Comparison of ENCODE assay signal across 8 mouse cellular contexts in the genomic region with DNA sequence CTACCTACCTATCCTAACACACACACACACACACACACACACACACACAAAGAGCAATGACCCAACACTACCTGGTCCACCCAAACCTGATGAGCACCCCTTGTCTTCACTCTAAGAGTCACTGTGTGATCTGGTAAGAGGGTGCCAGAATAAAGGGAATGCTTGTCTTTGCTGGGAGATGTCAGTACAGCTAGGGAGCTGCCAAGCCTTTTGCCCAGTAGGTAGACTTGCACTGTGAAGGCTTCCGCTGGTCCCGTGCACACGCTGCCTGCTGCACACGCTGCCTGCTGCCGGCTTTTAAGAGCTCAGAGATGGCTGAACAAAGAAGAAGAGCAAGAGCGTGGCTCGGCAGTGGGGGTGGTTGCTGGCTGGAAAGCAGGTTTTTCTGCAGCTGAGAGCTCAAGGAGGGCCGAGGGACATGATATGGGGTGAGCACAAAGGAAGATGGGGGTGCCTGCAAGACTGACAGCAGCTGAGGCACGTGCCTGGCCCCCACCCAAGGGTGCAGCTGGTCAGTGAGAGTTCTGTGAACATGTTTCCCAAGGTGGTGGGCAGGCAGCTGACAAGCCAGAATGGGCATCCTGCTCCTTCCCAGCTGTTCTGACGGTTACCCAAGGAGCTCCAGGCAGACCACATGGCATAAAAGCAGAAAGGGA. TPM values are rescaled to one million over a fixed set of nuclear protein-coding genes. Genes with fewer than 3 reads are reported as not detected.
DNase-seq lines count a peak whose midpoint lies in the region; ATAC-seq and TF ChIP-seq lines count a peak whose summit lies in the region.

No protein-coding gene starts in this region.

- no peaks in the 10 kb centered on the region for H3K36me3 ChIP-seq in E14TG2a.4 (ENCODE audit: insufficient read depth, low read length)
- no peaks in the 10 kb centered on the region for H3K36me3 ChIP-seq in embryonic facial prominence, embryonic 13.5 days
- no peaks in the 10 kb centered on the region; the same call in 1 of the 2 replicates for H3K36me3 ChIP-seq in hindbrain, embryonic 10.5 days
- 0 out of 2 replicates have a peak, but pooled peaks cover 5% of the 10 kb centered on the region for H3K36me3 ChIP-seq in limb, embryonic 10.5 days
- no peaks in the 10 kb centered on the region for H3K36me3 ChIP-seq in neural tube, embryonic 14.5 days (ENCODE audit: control insufficient read depth, insufficient read depth, low read length)

- H3K4me3 ChIP-seq in E14TG2a.4 (replicated peaks; ENCODE audit: low read length): peak overlapping the region; percentile 73
- H3K4me3 ChIP-seq in embryonic facial prominence, embryonic 13.5 days: no peak overlapping the region
- peak overlapping the region; percentile 40 for H3K4me3 ChIP-seq in hindbrain, embryonic 10.5 days
- peak overlapping the region; percentile 15; the same call in 1 of the 2 replicates for H3K4me3 ChIP-seq in limb, embryonic 10.5 days
- no peak overlapping the region for H3K4me3 ChIP-seq in neural tube, embryonic 14.5 days (ENCODE audit: low read depth, low read length)

- H3K9me3 ChIP-seq in E14TG2a.4 (ENCODE audit: low read length): no peaks in the 10 kb centered on the region
- no peaks in the 10 kb centered on the region for H3K9me3 ChIP-seq in embryonic facial prominence, embryonic 13.5 days
- no peaks in the 10 kb centered on the region for H3K9me3 ChIP-seq in hindbrain, embryonic 10.5 days
- no peaks in the 10 kb centered on the region for H3K9me3 ChIP-seq in limb, embryonic 10.5 days (replicated peaks)
- H3K9me3 ChIP-seq in neural tube, embryonic 14.5 days (ENCODE audit: control insufficient read depth, low read length): no peaks in the 10 kb centered on the region

- ATAC-seq in embryonic facial prominence, embryonic 13.5 days (ENCODE audit: insufficient number of reproducible peaks, insufficient read depth, low FRiP score, low TSS enrichment, low read depth): 0 out of 2 replicates have a peak, but pooled peaks have one; percentile 16
- peak; percentile 57 for ATAC-seq in neural tube, embryonic 14.5 days (ENCODE audit: low read depth)

- WGBS in embryonic facial prominence, embryonic 13.5 days: 9% methylated on average over 10 of the region's 10 CpGs
- 13% methylated on average over 10 of the region's 10 CpGs for WGBS in hindbrain, embryonic 10.5 days
- 32% methylated on average over 10 of the region's 10 CpGs for WGBS in limb, embryonic 10.5 days
- WGBS in neural tube, embryonic 14.5 days: 2% methylated on average over 10 of the region's 10 CpGs

- TF ChIP-seq CTCF in E14TG2a.4 (conservative IDR thresholded peaks at IDR 0.05; ENCODE audit: low read length): no peak

- peak overlapping the region; percentile 48 for H3K4me2 ChIP-seq in embryonic facial prominence, embryonic 13.5 days
- H3K4me2 ChIP-seq in neural tube, embryonic 14.5 days (ENCODE audit: low read depth, low read length): peak overlapping the region; percentile 31

- peak overlapping the region; percentile 91 for H3K27ac ChIP-seq in embryonic facial prominence, embryonic 13.5 days
- H3K27ac ChIP-seq in hindbrain, embryonic 10.5 days: peak overlapping the region; percentile 99
- peak overlapping the region; percentile 89 for H3K27ac ChIP-seq in limb, embryonic 10.5 days
- peak overlapping the region; percentile 97 for H3K27ac ChIP-seq in neural tube, embryonic 14.5 days (ENCODE audit: low read depth, low read length)

- DNase-seq in adrenal gland, postnatal 14 days: peak; percentile 28
- no peak for DNase-seq in adrenal gland, postnatal 4 days (ENCODE audit: low spot score in 2 of 2)
- DNase-seq in hindbrain, embryonic 10.5 days (ENCODE audit: low spot score): no peak
- DNase-seq in limb, embryonic 10.5 days (ENCODE audit: low spot score): no peak
- DNase-seq in urinary bladder, postnatal 10 days (ENCODE audit: low spot score): no peak

- H3K4me1 ChIP-seq in E14TG2a.4 (replicated peaks; ENCODE audit: low read depth, low read length): peaks cover 97% of the 10 kb centered on the region
- peaks cover 89% of the 10 kb centered on the region for H3K4me1 ChIP-seq in embryonic facial prominence, embryonic 13.5 days
- peaks cover 91% of the 10 kb centered on the region for H3K4me1 ChIP-seq in hindbrain, embryonic 10.5 days (replicated peaks)
- H3K4me1 ChIP-seq in limb, embryonic 10.5 days: peaks cover 84% of the 10 kb centered on the region
- H3K4me1 ChIP-seq in neural tube, embryonic 14.5 days (ENCODE audit: control insufficient read depth, insufficient read depth, low read length): peaks cover 43% of the 10 kb centered on the region

- no peaks in the 10 kb centered on the region for H3K27me3 ChIP-seq in E14TG2a.4 (ENCODE audit: insufficient read depth, low read length)
- no peaks in the 10 kb centered on the region for H3K27me3 ChIP-seq in embryonic facial prominence, embryonic 13.5 days
- H3K27me3 ChIP-seq in hindbrain, embryonic 10.5 days (ENCODE audit: insufficient read depth, poor library complexity, severe bottlenecking): no peaks in the 10 kb centered on the region
- H3K27me3 ChIP-seq in limb, embryonic 10.5 days (ENCODE audit: low read depth, poor library complexity, severe bottlenecking): no peaks in the 10 kb centered on the region
- H3K27me3 ChIP-seq in neural tube, embryonic 14.5 days (ENCODE audit: control insufficient read depth, insufficient read depth, low read length): no peaks in the 10 kb centered on the region

- peak overlapping the region; percentile 59 for H3K9ac ChIP-seq in embryonic facial prominence, embryonic 13.5 days
- H3K9ac ChIP-seq in neural tube, embryonic 14.5 days (replicated peaks; ENCODE audit: low read depth, low read length): peak overlapping the region; percentile 29

RNA-seq across cellular contexts. Expression of gene Tspan14, which starts 10.9 kb away (rescaled TPM):
- 43.8 and 47.6 TPM in 2 replicates for total RNA-seq in adrenal gland, postnatal 14 days (2021)
- 10 to 100 TPM; 54.0 to 57.9 TPM for total RNA-seq in adrenal gland, postnatal 4 days (2021)
- polyA plus RNA-seq in embryonic facial prominence, embryonic 13.5 days (2015; fragmentation: Nextera tagmentation; extraction: Ambion mirVana): 87.6 and 91.1 TPM in 2 replicates
- 95.5 and 95.7 TPM in 2 replicates for polyA plus RNA-seq in hindbrain, embryonic 10.5 days (2016; fragmentation: Nextera tagmentation; extraction: Ambion mirVana)
- 75.3 and 77.6 TPM in 2 replicates for polyA plus RNA-seq in limb, embryonic 10.5 days (2016; fragmentation: Nextera tagmentation; extraction: Ambion mirVana)
- polyA plus RNA-seq in neural tube, embryonic 14.5 days (2014; fragmentation: Nextera tagmentation; extraction: Ambion mirVana): 45.2 and 66.3 TPM in 2 replicates

RNA-seq across cellular contexts. Expression of gene Fam213a, which starts 57.9 kb away (rescaled TPM):
- 179 and 192 TPM in 2 replicates for total RNA-seq in adrenal gland, postnatal 14 days (2021)
- total RNA-seq in adrenal gland, postnatal 4 days (2021): 10 to 100 TPM; 75.5 to 79.0 TPM
- 99.4 and 119 TPM in 2 replicates for polyA plus RNA-seq in embryonic facial prominence, embryonic 13.5 days (2015; fragmentation: Nextera tagmentation; extraction: Ambion mirVana)
- 45.2 and 52.6 TPM in 2 replicates for polyA plus RNA-seq in hindbrain, embryonic 10.5 days (2016; fragmentation: Nextera tagmentation; extraction: Ambion mirVana)
- 27.5 and 37.0 TPM in 2 replicates for polyA plus RNA-seq in limb, embryonic 10.5 days (2016; fragmentation: Nextera tagmentation; extraction: Ambion mirVana)
- 102 and 108 TPM in 2 replicates for polyA plus RNA-seq in neural tube, embryonic 14.5 days (2014; fragmentation: Nextera tagmentation; extraction: Ambion mirVana)

Comparison
In these comparisons a context has a peak if more than half of its experiments do, and no peak if none do; other contexts are left out.
1. H3K4me3 ChIP-seq: peak in E14TG2a.4 (single experiment), hindbrain, embryonic 10.5 days (single experiment) and limb, embryonic 10.5 days (single experiment); none in embryonic facial prominence, embryonic 13.5 days (single experiment) and neural tube, embryonic 14.5 days (single experiment).
2. Peak in every context shown above with its lines, with median percentiles within 50 percentile points of each other: H3K27ac ChIP-seq.